Mouse (Mus musculus): Measurements from ENCODE around the gene Ier2. TPM values are rescaled to one million over a fixed set of nuclear protein-coding genes. Genes with fewer than 3 reads are reported as not detected.

Gene Ier2
- polyA plus RNA-seq (2014; fragmentation: Nextera tagmentation; extraction: Ambion mirVana), result 26.5 and 29.3 TPM in 2 replicates

GRCm38 (mm10) chr8:84662581-84663065, at the start of gene Ier2:
TSS of gene Ier2 (minus strand) at chr8:84662852.
- Histone ChIP-seq H3K9ac (ENCODE audit: low read length) (peak within 1 kb of the TSS; percentile 84), H3K27ac (ENCODE audit: low read depth, low read length) (peak within 1 kb of the TSS; percentile 90), H3K4me3 (ENCODE audit: low read depth, low read length) (peak within 1 kb of the TSS; percentile 69), H3K4me1 (ENCODE audit: control insufficient read depth, insufficient read depth, low read length) (peaks cover 34% of the 10 kb centered on the region), H3K36me3 (ENCODE audit: control insufficient read depth, insufficient read depth, low read length) (no peaks in the 10 kb centered on the region), H3K27me3 (replicated peaks; ENCODE audit: control insufficient read depth, insufficient read depth, low read length) (no peaks in the 10 kb centered on the region), H3K9me3 (replicated peaks; ENCODE audit: control insufficient read depth, low read length) (no peaks in the 10 kb centered on the region), H3K4me2 (ENCODE audit: low read length) (peak within 1 kb of the TSS; percentile 92)
- ATAC-seq (peak; percentile 83), DNase-seq (ENCODE audit: low spot score) (peak; percentile 98)
- WGBS, result under 1% methylated on average over 27 of the region's 27 CpGs

GRCm38 (mm10) chr8:84711933-84712758, 49.5 kb upstream of the Ier2 start:
- DNase-seq (ENCODE audit: low spot score) (peak; percentile 95), ATAC-seq (peak; percentile 85)
- H3K4me3 ChIP-seq (ENCODE audit: low read depth, low read length), result no peak overlapping the region
- peak overlapping the region; percentile 96 for H3K27ac ChIP-seq (ENCODE audit: low read depth, low read length)
- no peaks in the 10 kb centered on the region for H3K9me3 ChIP-seq (replicated peaks; ENCODE audit: control insufficient read depth, low read length)
- H3K27me3 ChIP-seq (replicated peaks; ENCODE audit: control insufficient read depth, insufficient read depth, low read length), result peaks cover 17% of the 10 kb centered on the region; the same call in 1 of the 2 replicates
- WGBS, result 5% methylated on average over 10 of the region's 11 CpGs
- peaks cover 69% of the 10 kb centered on the region for H3K4me1 ChIP-seq (ENCODE audit: control insufficient read depth, insufficient read depth, low read length)
- H3K4me2 ChIP-seq (ENCODE audit: low read length), result peak overlapping the region; percentile 16; the same call in 1 of the 2 replicates
- H3K9ac ChIP-seq (ENCODE audit: low read length), result peak overlapping the region; percentile 50
- H3K36me3 ChIP-seq (ENCODE audit: control insufficient read depth, insufficient read depth, low read length), result peaks cover 41% of the 10 kb centered on the region

- Histone ChIP-seq H3K4me1 (ENCODE audit: control insufficient read depth, insufficient read depth, low read length) (peaks cover 67% of the 10 kb centered on the region), H3K4me2 (ENCODE audit: low read length) (peak overlapping the region; percentile 16; the same call in 1 of the 2 replicates), H3K9ac (ENCODE audit: low read length) (peak overlapping the region; percentile 50), H3K27ac (ENCODE audit: low read depth, low read length) (peak overlapping the region; percentile 96), H3K36me3 (ENCODE audit: control insufficient read depth, insufficient read depth, low read length) (peaks cover 35% of the 10 kb centered on the region), H3K27me3 (replicated peaks; ENCODE audit: control insufficient read depth, insufficient read depth, low read length) (peaks cover 19% of the 10 kb centered on the region; the same call in 1 of the 2 replicates), H3K4me3 (ENCODE audit: low read depth, low read length) (no peak overlapping the region), H3K9me3 (replicated peaks; ENCODE audit: control insufficient read depth, low read length) (no peaks in the 10 kb centered on the region)
- no peak for ATAC-seq
- WGBS, result 32% methylated on average over 3 of the region's 3 CpGs
- no peak for DNase-seq (ENCODE audit: low spot score)
These were observed 48.7 kb upstream of the Ier2 start for GRCm38 (mm10) chr8:84711312-84711711.

GRCm38 (mm10) chr8:84709931-84710330, 47.3 kb upstream of the Ier2 start:
- Histone ChIP-seq H3K4me1 (ENCODE audit: control insufficient read depth, insufficient read depth, low read length) (peaks cover 58% of the 10 kb centered on the region), H3K36me3 (ENCODE audit: control insufficient read depth, insufficient read depth, low read length) (peaks cover 30% of the 10 kb centered on the region; the same call in 1 of the 2 replicates), H3K4me3 (ENCODE audit: low read depth, low read length) (no peak overlapping the region), H3K27me3 (replicated peaks; ENCODE audit: control insufficient read depth, insufficient read depth, low read length) (peaks cover 16% of the 10 kb centered on the region; the same call in 1 of the 2 replicates), H3K4me2 (ENCODE audit: low read length) (no peak overlapping the region), H3K27ac (ENCODE audit: low read depth, low read length) (peak overlapping the region; percentile 96), H3K9me3 (replicated peaks; ENCODE audit: control insufficient read depth, low read length) (no peaks in the 10 kb centered on the region), H3K9ac (ENCODE audit: low read length) (peak overlapping the region; percentile 37; the same call in 1 of the 2 replicates)
- 71% methylated on average over 1 of the region's 1 CpGs for WGBS
- no peak for DNase-seq (ENCODE audit: low spot score)
- no peak for ATAC-seq

- DNase-seq (ENCODE audit: low spot score) (peak; percentile 97), ATAC-seq (peak; percentile 75)
- H3K4me1 ChIP-seq (ENCODE audit: control insufficient read depth, insufficient read depth, low read length), result peaks cover 53% of the 10 kb centered on the region
- peak overlapping the region; percentile 96 for H3K27ac ChIP-seq (ENCODE audit: low read depth, low read length)
- H3K4me3 ChIP-seq (ENCODE audit: low read depth, low read length), result no peak overlapping the region
- 2% methylated on average over 12 of the region's 12 CpGs for WGBS
- H3K4me2 ChIP-seq (ENCODE audit: low read length), result no peak overlapping the region
- H3K27me3 ChIP-seq (replicated peaks; ENCODE audit: control insufficient read depth, insufficient read depth, low read length), result peaks cover 22% of the 10 kb centered on the region
- H3K9me3 ChIP-seq (replicated peaks; ENCODE audit: control insufficient read depth, low read length), result no peaks in the 10 kb centered on the region
- H3K36me3 ChIP-seq (ENCODE audit: control insufficient read depth, insufficient read depth, low read length), result peaks cover 27% of the 10 kb centered on the region
- peak overlapping the region; percentile 75; the same call in 1 of the 2 replicates for H3K9ac ChIP-seq (ENCODE audit: low read length)
These were observed 46.3 kb upstream of the Ier2 start for GRCm38 (mm10) chr8:84708774-84709475.

- peaks cover 47% of the 10 kb centered on the region for H3K4me1 ChIP-seq (ENCODE audit: control insufficient read depth, insufficient read depth, low read length)
- peak overlapping the region; percentile 19 for H3K4me3 ChIP-seq (ENCODE audit: low read depth, low read length)
- H3K36me3 ChIP-seq (ENCODE audit: control insufficient read depth, insufficient read depth, low read length), result peaks cover 22% of the 10 kb centered on the region
- 10% methylated on average over 15 of the region's 15 CpGs for WGBS
- no peak for ATAC-seq
- peak overlapping the region; percentile 96 for H3K27ac ChIP-seq (ENCODE audit: low read depth, low read length)
- no peaks in the 10 kb centered on the region for H3K9me3 ChIP-seq (replicated peaks; ENCODE audit: control insufficient read depth, low read length)
- DNase-seq (ENCODE audit: low spot score), result no peak
- peaks cover 27% of the 10 kb centered on the region for H3K27me3 ChIP-seq (replicated peaks; ENCODE audit: control insufficient read depth, insufficient read depth, low read length)
- peak overlapping the region; percentile 52 for H3K4me2 ChIP-seq (ENCODE audit: low read length)
- H3K9ac ChIP-seq (ENCODE audit: low read length), result peak overlapping the region; percentile 75
These were observed 45.5 kb upstream of the Ier2 start for GRCm38 (mm10) chr8:84708071-84708541.

- DNase-seq (ENCODE audit: low spot score), result no peak
- H3K4me2 ChIP-seq (ENCODE audit: low read length), result peak overlapping the region; percentile 52
- ATAC-seq, result no peak
- peak overlapping the region; percentile 19 for H3K4me3 ChIP-seq (ENCODE audit: low read depth, low read length)
- peaks cover 34% of the 10 kb centered on the region for H3K27me3 ChIP-seq (replicated peaks; ENCODE audit: control insufficient read depth, insufficient read depth, low read length)
- H3K9me3 ChIP-seq (replicated peaks; ENCODE audit: control insufficient read depth, low read length), result no peaks in the 10 kb centered on the region
- H3K36me3 ChIP-seq (ENCODE audit: control insufficient read depth, insufficient read depth, low read length), result peaks cover 25% of the 10 kb centered on the region
- 13% methylated on average over 22 of the region's 22 CpGs for WGBS
- H3K4me1 ChIP-seq (ENCODE audit: control insufficient read depth, insufficient read depth, low read length), result peaks cover 46% of the 10 kb centered on the region
- peak overlapping the region; percentile 75 for H3K9ac ChIP-seq (ENCODE audit: low read length)
- peak overlapping the region; percentile 96 for H3K27ac ChIP-seq (ENCODE audit: low read depth, low read length)
These were observed 44.7 kb upstream of the Ier2 start for GRCm38 (mm10) chr8:84707267-84707883.

- Histone ChIP-seq H3K4me2 (ENCODE audit: low read length) (peak overlapping the region; percentile 52), H3K27ac (ENCODE audit: low read depth, low read length) (peak overlapping the region; percentile 96), H3K36me3 (ENCODE audit: control insufficient read depth, insufficient read depth, low read length) (peaks cover 25% of the 10 kb centered on the region), H3K27me3 (replicated peaks; ENCODE audit: control insufficient read depth, insufficient read depth, low read length) (peaks cover 40% of the 10 kb centered on the region), H3K4me3 (ENCODE audit: low read depth, low read length) (peak overlapping the region; percentile 19), H3K9me3 (replicated peaks; ENCODE audit: control insufficient read depth, low read length) (no peaks in the 10 kb centered on the region), H3K4me1 (ENCODE audit: control insufficient read depth, insufficient read depth, low read length) (peaks cover 43% of the 10 kb centered on the region), H3K9ac (ENCODE audit: low read length) (peak overlapping the region; percentile 75)
- DNase-seq (ENCODE audit: low spot score) (peak; percentile 36), ATAC-seq (no peak)
- WGBS, result 4% methylated on average over 44 of the region's 45 CpGs
These were observed 44.1 kb upstream of the Ier2 start for GRCm38 (mm10) chr8:84706610-84707266.

All from forebrain, embryonic 14.5 days (tissue).